Mouse (Mus musculus) CH12.LX (cell line): Measurements from ENCODE around the gene Gcdh. TPM values are rescaled to one million over a fixed set of nuclear protein-coding genes. Genes with fewer than 3 reads are reported as not detected.

Experiments
- DNase-seq: peaks from one replicate; pipeline ENCODE4 v3.0.0-alpha.2; 2013; ENCODE audit errors: extremely low read depth
- H3K27ac ChIP-seq: 2 replicates; pipeline ENCODE4 v1.5.1; 2012; ENCODE audit warnings: low read depth, mild to moderate bottlenecking, control low read depth, moderate library complexity; ENCODE audit not compliant: insufficient read depth
- H3K27me3 ChIP-seq: replicated peaks from 2 replicates; pipeline ENCODE3; 2012; ENCODE audit warnings: inconsistent platforms
- H3K36me3 ChIP-seq, 2 experiments: replicated peaks in 1 of 2; 2 replicates each; pipeline versions ENCODE3 to v1.6.1; 2012; ENCODE audit warnings: inconsistent platforms in 1 of 2, low read length in 1 of 2, mild to moderate bottlenecking in 1 of 2, mixed read lengths in 1 of 2, moderate library complexity in 1 of 2; ENCODE audit not compliant: control insufficient read depth in 1 of 2, insufficient read depth in 1 of 2
- H3K4me1 ChIP-seq, 2 experiments: 2 replicates each; pipeline ENCODE4 v1.6.1; 2012; ENCODE audit warnings: inconsistent platforms in 1 of 2, moderate library complexity in 1 of 2; ENCODE audit not compliant: insufficient read depth in 2 of 2, control insufficient read depth in 1 of 2
- H3K4me2 ChIP-seq: 2 replicates; pipeline ENCODE4 v1.6.1; 2012; ENCODE audit warnings: low read depth, mild to moderate bottlenecking, control low read depth; ENCODE audit not compliant: poor library complexity, insufficient read depth, severe bottlenecking
- H3K4me3 ChIP-seq, 3 experiments: fragments of 150-350 bp in 1 of 3; sonication (generic) in 1 of 3; replicated peaks in 1 of 3; 2 replicates each; pipeline versions ENCODE3 to v1.5.1; 2011 to 2012; ENCODE audit warnings: low read depth in 2 of 3, low read length in 2 of 3, mild to moderate bottlenecking in 2 of 3, moderate library complexity in 2 of 3, control low read depth in 1 of 3, improper control_type of control experiment in 1 of 3, inconsistent platforms in 1 of 3, mixed read lengths in 1 of 3; ENCODE audit not compliant: poor library complexity in 1 of 3
- H3K79me2 ChIP-seq: replicated peaks from 2 replicates; pipeline ENCODE4 v1.6.1; 2012; ENCODE audit warnings: mild to moderate bottlenecking, moderate library complexity; ENCODE audit not compliant: control insufficient read depth, poor library complexity, insufficient read depth, severe bottlenecking; ENCODE audit errors: extremely low read depth
- H3K9ac ChIP-seq: 2 replicates; pipeline ENCODE4 v1.6.1; 2012; ENCODE audit warnings: low read depth, mild to moderate bottlenecking, control low read depth, moderate library complexity; ENCODE audit not compliant: insufficient read depth
- H3K9me3 ChIP-seq: replicated peaks from 2 replicates; pipeline ENCODE3; 2012; ENCODE audit warnings: low read length, inconsistent platforms, mixed read lengths
- BHLHE40 ChIP-seq: IDR thresholded peaks from 2 replicates; pipeline ENCODE4 v1.6.1; 2011; ENCODE audit warnings: mild to moderate bottlenecking, low read depth, low read length, improper control_type of control experiment
- CHD1 ChIP-seq: IDR thresholded peaks from 2 replicates; pipeline ENCODE4 v1.6.1; 2012; ENCODE audit warnings: low read depth, low read length, improper control_type of control experiment, inconsistent platforms
- CHD2 ChIP-seq: IDR thresholded peaks from 2 replicates; pipeline ENCODE4 v1.6.1; 2011; ENCODE audit warnings: low read length, improper control_type of control experiment
- CTCF ChIP-seq, 2 experiments: IDR thresholded peaks in 1 of 2; conservative IDR thresholded peaks in 1 of 2; 2 replicates each; pipeline ENCODE4 v1.5.1; 2011 to 2012; ENCODE audit warnings: low read depth in 2 of 2, low read length in 2 of 2, improper control_type of control experiment in 1 of 2, inconsistent platforms in 1 of 2, mild to moderate bottlenecking in 1 of 2, moderate library complexity in 1 of 2
- E2F4 ChIP-seq: IDR thresholded peaks from 2 replicates; pipeline ENCODE4 v1.6.1; 2011; ENCODE audit warnings: low read depth, low read length, improper control_type of control experiment; ENCODE audit not compliant: insufficient replicate concordance
- ELF1 ChIP-seq: IDR thresholded peaks from 2 replicates; pipeline ENCODE4 v1.6.1; 2014; ENCODE audit warnings: low read depth, mild to moderate bottlenecking, inconsistent platforms, low read length, improper control_type of control experiment
- EP300 ChIP-seq: IDR thresholded peaks from 2 replicates; pipeline ENCODE4 v1.6.1; 2011; ENCODE audit warnings: low read length, improper control_type of control experiment
- ETS1 ChIP-seq: conservative IDR thresholded peaks from 2 replicates; pipeline ENCODE4 v1.6.1; 2012; ENCODE audit warnings: low read depth, mild to moderate bottlenecking, inconsistent platforms, low read length, improper control_type of control experiment, moderate library complexity
- GABPA ChIP-seq: IDR thresholded peaks from 2 replicates; pipeline ENCODE4 v1.6.1; 2012; ENCODE audit warnings: low read depth, low read length, improper control_type of control experiment, inconsistent platforms; ENCODE audit not compliant: insufficient replicate concordance
- HCFC1 ChIP-seq: IDR thresholded peaks from 2 replicates; pipeline ENCODE4 v1.6.1; 2012; ENCODE audit warnings: low read depth, mild to moderate bottlenecking, inconsistent platforms, low read length, improper control_type of control experiment
- IRF4 ChIP-seq: IDR thresholded peaks from 2 replicates; pipeline ENCODE4 v1.6.1; 2014; ENCODE audit warnings: low read depth, mild to moderate bottlenecking, inconsistent platforms, low read length, improper control_type of control experiment
- JUN ChIP-seq: IDR thresholded peaks from 2 replicates; pipeline ENCODE4 v1.6.1; 2011; ENCODE audit warnings: low read depth, mild to moderate bottlenecking, low read length, improper control_type of control experiment, moderate library complexity; ENCODE audit not compliant: insufficient read depth
- JUND ChIP-seq: conservative IDR thresholded peaks from 2 replicates; pipeline ENCODE4 v1.6.1; 2011; ENCODE audit warnings: low read depth, low read length, improper control_type of control experiment
- KAT2A ChIP-seq: IDR thresholded peaks from 2 replicates; pipeline ENCODE4 v1.6.1; 2012; ENCODE audit warnings: low read length, improper control_type of control experiment, inconsistent platforms; ENCODE audit not compliant: insufficient replicate concordance
- MAFK ChIP-seq: IDR thresholded peaks from 2 replicates; pipeline ENCODE4 v1.6.1; 2011; ENCODE audit warnings: low read length, improper control_type of control experiment; ENCODE audit not compliant: insufficient replicate concordance
- MAZ ChIP-seq: IDR thresholded peaks from 2 replicates; pipeline ENCODE4 v1.6.1; 2012; ENCODE audit warnings: low read depth, mild to moderate bottlenecking, inconsistent platforms, low read length, improper control_type of control experiment, moderate library complexity
- MEF2A ChIP-seq: IDR thresholded peaks from 2 replicates; pipeline ENCODE4 v1.6.1; 2014; ENCODE audit warnings: low read depth, mild to moderate bottlenecking, inconsistent platforms, low read length, improper control_type of control experiment, borderline replicate concordance
- NELFE ChIP-seq: IDR thresholded peaks from 2 replicates; pipeline ENCODE4 v1.6.1; 2011; ENCODE audit warnings: low read depth, low read length, improper control_type of control experiment
- NRF1 ChIP-seq: IDR thresholded peaks from 2 replicates; pipeline ENCODE4 v1.6.1; 2014; ENCODE audit warnings: low read depth, mild to moderate bottlenecking, inconsistent platforms, low read length, improper control_type of control experiment, moderate library complexity
- PAX5 ChIP-seq: IDR thresholded peaks from 2 replicates; pipeline ENCODE4 v1.6.1; 2012; ENCODE audit warnings: low read length, inconsistent platforms, mixed read lengths
- POLR2A ChIP-seq: IDR thresholded peaks from 2 replicates; pipeline ENCODE4 v1.6.1; 2011; ENCODE audit warnings: low read depth, mild to moderate bottlenecking, improper control_type of control experiment, low read length
- POLR2AphosphoS2 ChIP-seq: IDR thresholded peaks from 2 replicates; pipeline ENCODE4 v1.6.1; 2011; ENCODE audit warnings: low read depth, low read length, improper control_type of control experiment
- RAD21 ChIP-seq: IDR thresholded peaks from 2 replicates; pipeline ENCODE4 v1.6.1; 2011; ENCODE audit warnings: low read depth, mild to moderate bottlenecking, low read length, improper control_type of control experiment, moderate library complexity
- RCOR1 ChIP-seq: conservative IDR thresholded peaks from 2 replicates; pipeline ENCODE4 v1.6.1; 2012; ENCODE audit warnings: low read depth, mild to moderate bottlenecking, inconsistent platforms, low read length, improper control_type of control experiment
- SIN3A ChIP-seq: IDR thresholded peaks from 2 replicates; pipeline ENCODE4 v1.6.1; 2012; ENCODE audit warnings: low read length, improper control_type of control experiment, inconsistent platforms
- SMC3 ChIP-seq: IDR thresholded peaks from 2 replicates; pipeline ENCODE4 v1.6.1; 2011; ENCODE audit warnings: low read depth, low read length, improper control_type of control experiment
- TBP ChIP-seq: conservative IDR thresholded peaks from 2 replicates; pipeline ENCODE4 v1.6.1; 2011; ENCODE audit warnings: low read depth, low read length, improper control_type of control experiment
- TCF12 ChIP-seq: IDR thresholded peaks from 2 replicates; pipeline ENCODE4 v1.6.1; 2014; ENCODE audit warnings: low read depth, mild to moderate bottlenecking, inconsistent platforms, low read length, improper control_type of control experiment
- UBTF ChIP-seq: IDR thresholded peaks from 2 replicates; pipeline ENCODE4 v1.6.1; 2012; ENCODE audit warnings: low read depth, mild to moderate bottlenecking, inconsistent platforms, low read length, improper control_type of control experiment, moderate library complexity
- USF1 ChIP-seq: IDR thresholded peaks from 2 replicates; pipeline ENCODE4 v1.6.1; 2014; ENCODE audit warnings: low read depth, mild to moderate bottlenecking, inconsistent platforms, low read length, improper control_type of control experiment
- USF2 ChIP-seq: conservative IDR thresholded peaks from 2 replicates; pipeline ENCODE4 v1.6.1; 2011; ENCODE audit warnings: low read depth, low read length, improper control_type of control experiment
- ZC3H11A ChIP-seq: IDR thresholded peaks from 2 replicates; pipeline ENCODE4 v1.6.1; 2012; ENCODE audit warnings: low read depth, mild to moderate bottlenecking, inconsistent platforms, low read length, improper control_type of control experiment
- ZKSCAN1 ChIP-seq: IDR thresholded peaks from 2 replicates; pipeline ENCODE4 v1.6.1; 2012; ENCODE audit warnings: low read depth, inconsistent platforms, low read length, improper control_type of control experiment, borderline replicate concordance
- ZMIZ1 ChIP-seq: IDR thresholded peaks from 2 replicates; pipeline ENCODE4 v1.6.1; 2012; ENCODE audit warnings: low read depth, mild to moderate bottlenecking, inconsistent platforms, low read length, improper control_type of control experiment
- ZNF384 ChIP-seq: IDR thresholded peaks from 2 replicates; pipeline ENCODE4 v1.6.1; 2012; ENCODE audit warnings: low read depth, low read length, improper control_type of control experiment, inconsistent platforms
- dilution Hi-C: fragments of 300-500 bp; cut with MboI; formaldehyde crosslinking; loops from 2 replicates; pipeline ENCODE4 v1.14.3; 2020; ENCODE audit warnings: low sequenced_read_pairs; ENCODE audit not compliant: extremely low pct_unique_long_range_greater_than_20kb, extremely low pct_ligation_motif_present
- in situ Hi-C: fragments of 300-500 bp; cut with MboI; formaldehyde crosslinking; loops from 3 replicates; pipeline ENCODE4 v1.14.3; 2019; ENCODE audit warnings: low sequenced_read_pairs, low pct_ligation_motif_present, low pct_unique_long_range_greater_than_20kb, mixed read lengths
- polyA plus RNA-seq: library from polyadenylated mRNA; unstranded; fragments of >175 nt; gene quantifications from 2 replicates; pipeline ENCODE4 v1.2.1, GENCODE M21; 2012; ENCODE audit warnings: low read depth; ENCODE audit not compliant: insufficient read length
- total RNA-seq, 2 experiments: library from RNA; depleted of rRNA; stranded (reverse); fragments of 300-350 nt in 1 of 2; fragments of >200 nt in 1 of 2; gene quantifications; 2 replicates each; pipeline ENCODE4 v1.2.3; 2012 to 2014

The Gcdh gene
- total and polyA plus RNA-seq, 3 experiments = 13.7 to 26.2 (median 16.4) TPM

DNA sequence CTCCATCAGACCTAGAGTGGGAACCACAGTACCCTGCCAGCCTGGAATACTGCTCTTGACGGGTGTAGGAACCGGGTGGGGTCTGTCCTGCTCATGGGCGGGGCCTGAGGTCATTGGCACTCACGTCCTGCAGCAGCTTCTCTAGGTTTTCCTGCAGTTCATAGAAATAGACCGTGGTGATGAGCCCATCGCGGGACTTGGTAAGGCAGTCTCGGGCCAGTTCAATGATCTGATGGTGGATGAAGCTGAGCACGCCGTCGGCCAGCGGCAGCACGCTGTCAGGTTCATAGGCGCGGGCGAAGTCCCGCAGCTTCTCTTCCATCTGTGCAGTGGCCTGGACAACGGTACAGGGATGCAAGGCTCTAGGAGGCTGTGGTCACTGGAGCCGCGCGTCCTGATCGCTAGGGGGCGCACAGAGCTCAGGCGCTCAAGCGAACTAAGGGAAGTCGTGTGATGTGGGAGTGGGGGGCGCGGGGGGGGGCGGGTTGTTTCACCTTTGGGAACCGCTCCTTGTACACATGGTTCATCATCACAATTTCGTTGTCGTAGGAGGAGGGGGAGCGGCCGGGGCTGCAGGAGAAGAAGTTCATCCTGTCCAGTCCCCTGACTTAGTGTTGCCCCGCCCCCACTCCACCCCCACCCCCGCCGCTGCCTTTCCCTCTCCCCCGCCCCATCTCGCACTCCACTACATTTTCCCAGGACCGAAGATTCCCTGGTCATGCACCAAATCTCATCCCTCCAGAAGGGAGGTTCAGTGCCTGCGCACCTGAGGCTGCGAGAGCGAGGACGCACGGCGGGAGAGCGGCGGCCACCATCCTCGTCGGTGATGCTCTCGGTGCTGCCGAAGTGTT lies 35.0 kb upstream of the Gcdh start:
- Histone ChIP-seq H3K9ac (no peak overlapping the region), H3K9me3 (no peaks in the 10 kb centered on the region), H3K36me3 (no peaks in the 10 kb centered on the region), H3K27me3 (peaks cover 38% of the 10 kb centered on the region), H3K4me1 (peaks cover 5% of the 10 kb centered on the region in 2 experiments; a peak in 3 of 4 replicates), H3K4me3 (peak overlapping the region in 1 of 3 experiments; percentile 33), H3K4me2 (peak overlapping the region; percentile 93), H3K27ac (no peak overlapping the region), H3K79me2 (no peaks in the 10 kb centered on the region)
- dilution Hi-C loops = no loop called here
- peak; percentile 54 for DNase-seq
- no peak for TF ChIP-seq SIN3A
- TF ChIP-seq CHD1 = no peak
- TF ChIP-seq KAT2A = no peak
- peak; percentile 63 for TF ChIP-seq CHD2
- peak; percentile 42 for TF ChIP-seq RAD21
- no peak for TF ChIP-seq JUN
- no peak for TF ChIP-seq USF1
- TF ChIP-seq ZC3H11A = no peak
- no peak for TF ChIP-seq MAFK
- no peak for TF ChIP-seq NELFE
- no peak for TF ChIP-seq MEF2A
- TF ChIP-seq CTCF (conservative IDR thresholded peaks at IDR 0.05 in 1 of 2, IDR thresholded peaks at IDR 0.05 in 1 of 2; ENCODE audit: low read depth in 2 of 2, low read length in 2 of 2) = peak in 1 of 2 experiments; percentile 73; a peak in 2 of 4 replicates
- TF ChIP-seq USF2 = no peak
- TF ChIP-seq BHLHE40 = peak; percentile 65; the same call in 1 of the 2 replicates
- TF ChIP-seq SMC3 = peak; percentile 61
- TF ChIP-seq RCOR1 = no peak
- no peak for TF ChIP-seq HCFC1
- TF ChIP-seq NRF1 = no peak
- no peak for TF ChIP-seq E2F4
- no peak for TF ChIP-seq ELF1
- TF ChIP-seq JUND = no peak
- TF ChIP-seq MAZ = no peak
- no peak for TF ChIP-seq EP300
- TF ChIP-seq TCF12 = no peak
- TF ChIP-seq ZKSCAN1 = no peak
- no peak for TF ChIP-seq POLR2AphosphoS2
- no peak for TF ChIP-seq TBP
- TF ChIP-seq ZMIZ1 = no peak
- TF ChIP-seq ETS1 = no peak
- no peak for TF ChIP-seq POLR2A
- no peak for TF ChIP-seq UBTF
- no peak for TF ChIP-seq ZNF384
- TF ChIP-seq PAX5 = no peak
- no peak for TF ChIP-seq GABPA
- peak; percentile 60 for TF ChIP-seq IRF4
- in situ Hi-C loops = no loop called here
